Mouse (Mus musculus) hindbrain, embryonic 10.5 days (tissue): ENCODE data around the gene Ephx4. TPM values are rescaled to one million over a fixed set of nuclear protein-coding genes. Genes with fewer than 3 reads are reported as not detected.

Experiments
- polyA plus RNA-seq: library from polyadenylated mRNA; unstranded; fragments of >200 nt; fragmentation: Nextera tagmentation; extraction: Ambion mirVana; gene quantifications from 2 replicates; pipeline ENCODE4 v1.2.1, GENCODE M21; 2016

Ephx4 gene
- polyA plus RNA-seq, 1 experiment from 2014 or later, result 1.2 TPM

Other genes starting within 250 kb of the Ephx4 start
- 8.3 and 11.1 TPM in 2 replicates for gene Tgfbr3, start 113.1 kb upstream of the Ephx4 start, polyA plus RNA-seq
- gene Brdt, start 71.6 kb upstream of the Ephx4 start, polyA plus RNA-seq, result 1.0 and 1.4 TPM in 2 replicates
- gene Lpcat2b, start 28.8 kb downstream of the Ephx4 start, polyA plus RNA-seq, result not detected in 2 replicates
- 5.2 and 5.6 TPM in 2 replicates for gene Btbd8, start 35.3 kb downstream of the Ephx4 start, polyA plus RNA-seq
- 0.29 and 0.47 TPM in 2 replicates for gene Gm42669, start 104.9 kb downstream of the Ephx4 start, polyA plus RNA-seq
- gene 1700028K03Rik, start 132.0 kb downstream of the Ephx4 start, polyA plus RNA-seq, result 0.07 and 0.16 TPM in 2 replicates
- 15.9 and 19.0 TPM in 2 replicates for gene Rpap2, start 194.6 kb downstream of the Ephx4 start, polyA plus RNA-seq
- 28.4 and 32.5 TPM in 2 replicates for gene Glmn, start 195.2 kb downstream of the Ephx4 start, polyA plus RNA-seq